Mouse (Mus musculus): ENCODE data around the gene Ptafr.

DNA sequence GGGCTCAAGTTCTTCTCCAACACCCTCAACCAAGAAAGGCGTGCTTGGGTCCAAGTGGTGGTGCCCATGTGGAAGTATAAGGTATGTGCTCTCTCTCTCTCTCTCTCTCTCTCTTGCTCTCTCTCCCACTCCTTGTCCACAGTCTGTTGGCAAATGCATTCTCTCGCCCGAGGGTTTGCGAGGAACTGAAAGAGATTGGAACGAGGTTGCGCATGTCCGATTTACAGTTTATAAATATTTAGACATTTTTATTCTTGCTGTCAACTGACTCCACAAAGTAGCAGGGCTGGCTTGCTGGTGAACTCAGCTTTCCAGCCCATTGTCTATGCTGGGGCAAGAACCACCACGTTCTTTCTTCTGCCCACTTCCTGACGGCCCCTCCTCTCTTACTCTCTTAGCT is 7.3 kb downstream of the Ptafr start:
- no peak for TF ChIP-seq CTCF (IDR thresholded peaks at IDR 0.05; ENCODE audit: low read depth, low read length)
- no peak for TF ChIP-seq TAL1 (conservative IDR thresholded peaks at IDR 0.05; ENCODE audit: low read depth, low read length)

Measured in G1E (cell line).